Mouse (Mus musculus): ENCODE measurements around the gene Nr0b2. TPM values are rescaled to one million over a fixed set of nuclear protein-coding genes. Genes with fewer than 3 reads are reported as not detected.

Nr0b2 gene
- polyA plus RNA-seq (2017; shearing (Covaris generic)): not detected

GRCm38 (mm10) chr4:133552768-133553447 is at the start of gene Nr0b2:
TSS of gene Nr0b2 (plus strand) at chr4:133553376.

GRCm38 (mm10) chr4:133518601-133519368 is 34.4 kb upstream of the Nr0b2 start, which contains the start of gene Kdf1:
TSS of gene Kdf1 (plus strand) at chr4:133518963.

GRCm38 (mm10) chr4:133545272-133546231 is 7.6 kb upstream of the Nr0b2 start, which contains the start of gene Nudc:
TSS of gene Nudc (minus strand) at chr4:133545996.

GRCm38 (mm10) chr4:133574070-133574842 is 21.1 kb downstream of the Nr0b2 start, which contains the start of gene Gpatch3:
TSS of gene Gpatch3 (plus strand) at chr4:133574745.

GRCm38 (mm10) chr4:133584059-133584951 is 31.1 kb downstream of the Nr0b2 start, which contains the start of gene Gpn2:
TSS of gene Gpn2 (plus strand) at chr4:133584362.

GRCm38 (mm10) chr4:133601721-133602218 is 48.6 kb downstream of the Nr0b2 start, which contains the start of gene Sfn:
TSS of gene Sfn (minus strand) at chr4:133602168.

Other genes with a start within 250 kb of the Nr0b2 start
- gene Wdtc1, start 199.9 kb upstream of the Nr0b2 start, polyA plus RNA-seq (2017; shearing (Covaris generic)): 7.5 TPM
- gene Slc9a1, start 183.7 kb upstream of the Nr0b2 start, polyA plus RNA-seq (2017; shearing (Covaris generic)): 25.3 TPM
- gene Tent5b, start 73.2 kb upstream of the Nr0b2 start, polyA plus RNA-seq (2017; shearing (Covaris generic)): not detected
- gene Trnp1, start 54.8 kb upstream of the Nr0b2 start, polyA plus RNA-seq (2017; shearing (Covaris generic)): 0.21 TPM
- gene Kdf1, start 34.4 kb upstream of the Nr0b2 start, polyA plus RNA-seq (2017; shearing (Covaris generic)): not detected
- gene Nudc, start 7.4 kb upstream of the Nr0b2 start, polyA plus RNA-seq (2017; shearing (Covaris generic)): 134 TPM
- gene Gpatch3, start 21.4 kb downstream of the Nr0b2 start, polyA plus RNA-seq (2017; shearing (Covaris generic)): 26.4 TPM
- 11.9 TPM for gene Gpn2, start 31.0 kb downstream of the Nr0b2 start, polyA plus RNA-seq (2017; shearing (Covaris generic))
- gene Sfn, start 48.8 kb downstream of the Nr0b2 start, polyA plus RNA-seq (2017; shearing (Covaris generic)): 24.0 TPM
- 221 TPM for gene Zdhhc18, start 96.8 kb downstream of the Nr0b2 start, polyA plus RNA-seq (2017; shearing (Covaris generic))
- gene Pigv, start 119.3 kb downstream of the Nr0b2 start, polyA plus RNA-seq (2017; shearing (Covaris generic)): 16.9 TPM
- gene Arid1a, start 203.4 kb downstream of the Nr0b2 start, polyA plus RNA-seq (2017; shearing (Covaris generic)): 64.5 TPM

Measured in naive thymus-derived CD4-positive, alpha-beta T cell, adult 5 months (primary cell).